Mouse (Mus musculus) ovary, postnatal 10 days (tissue): ENCODE results near the gene Gm3646.
A peak's percentile ranks its signal among the peaks of the same experiment; 100 is the strongest.

Experiments
- DNase-seq: peaks from one replicate; pipeline ENCODE4 v3.0.0; 2022; ENCODE audit warnings: low spot score

The Gm3646 gene

GRCm38 (mm10) chr1:39779111-39779980 is 25.8 kb downstream of the Gm3646 start:
- DNase-seq, result no peak

- DNase-seq, result no peak
These were observed 31.0 kb downstream of the Gm3646 start for GRCm38 (mm10) chr1:39773991-39774729.

GRCm38 (mm10) chr1:39773551-39773950 is 31.6 kb downstream of the Gm3646 start:
- DNase-seq, result no peak

- DNase-seq, result no peak
These were observed 32.6 kb downstream of the Gm3646 start for GRCm38 (mm10) chr1:39772401-39773095.

- DNase-seq, result no peak
These were observed 34.7 kb downstream of the Gm3646 start for GRCm38 (mm10) chr1:39770436-39770835.

- no peak for DNase-seq
These were observed 37.1 kb downstream of the Gm3646 start for GRCm38 (mm10) chr1:39768017-39768416.

- no peak for DNase-seq
These were observed 39.2 kb downstream of the Gm3646 start for GRCm38 (mm10) chr1:39765854-39766493.

- peak; percentile 40 for DNase-seq
These were observed 43.1 kb downstream of the Gm3646 start for GRCm38 (mm10) chr1:39762025-39762370.

- DNase-seq, result peak; percentile 21
These were observed 43.7 kb downstream of the Gm3646 start for GRCm38 (mm10) chr1:39761211-39762024.

GRCm38 (mm10) chr1:39760181-39760715 is 44.9 kb downstream of the Gm3646 start:
- no peak for DNase-seq

- no peak for DNase-seq
These were observed 45.6 kb downstream of the Gm3646 start for GRCm38 (mm10) chr1:39759231-39760175.

- DNase-seq, result no peak
These were observed 46.9 kb downstream of the Gm3646 start for GRCm38 (mm10) chr1:39758244-39758643.

GRCm38 (mm10) chr1:39756952-39757351 is 48.2 kb downstream of the Gm3646 start:
- DNase-seq, result no peak

- no peak for DNase-seq
These were observed 50.7 kb downstream of the Gm3646 start for GRCm38 (mm10) chr1:39754224-39754957.
